Mouse (Mus musculus): ENCODE measurements around the gene Cdk10.

DNA sequence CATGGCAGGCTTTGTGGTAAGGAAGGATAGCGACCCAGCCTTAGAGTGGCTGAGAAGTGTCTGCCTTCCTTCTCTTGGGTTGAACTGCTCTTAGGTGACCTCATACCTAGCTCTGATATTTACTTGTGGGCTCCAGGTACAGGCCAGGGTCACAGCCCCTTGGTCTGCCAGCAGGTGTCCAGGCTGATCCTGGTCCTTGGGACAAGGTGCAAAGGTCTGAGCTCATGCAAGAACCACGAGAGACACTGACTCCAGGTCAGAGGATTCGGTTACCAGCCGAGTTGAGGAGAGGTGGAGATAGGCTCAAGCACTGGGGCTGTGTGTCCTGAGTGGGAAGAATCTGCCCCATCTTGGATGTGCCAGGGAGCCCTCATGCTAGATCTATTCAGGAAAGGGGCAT lies 19.7 kb downstream of the Cdk10 start:
- TF ChIP-seq CTCF (IDR thresholded peaks at IDR 0.05) = no peak
- TF ChIP-seq EP300 (IDR thresholded peaks at IDR 0.05) = no peak
